Mouse (Mus musculus) liver, embryonic 16.5 days (tissue): Measurements from ENCODE around the gene Btbd8. TPM values are rescaled to one million over a fixed set of nuclear protein-coding genes. Genes with fewer than 3 reads are reported as not detected.

Source experiments
- ATAC-seq: fragments of 200-750 bp; cut with Nextera tagmentation; 2 replicates; pipeline ENCODE4 v1.8.0; 2017; ENCODE audit warnings: low read depth, mild to moderate bottlenecking, moderate number of reproducible peaks, moderate library complexity
- H3K27ac ChIP-seq: fragments of 300-500 bp; sonication (generic); 2 replicates; pipeline ENCODE4 v1.5.1; 2014; ENCODE audit warnings: mild to moderate bottlenecking, low read length
- H3K27me3 ChIP-seq: fragments of 300-500 bp; sonication (generic); 2 replicates; pipeline ENCODE4 v1.6.1; 2014; ENCODE audit warnings: low read depth, low read length, mixed read lengths; ENCODE audit not compliant: control insufficient read depth, insufficient read depth
- H3K36me3 ChIP-seq: fragments of 300-500 bp; sonication (generic); 2 replicates; pipeline ENCODE4 v1.6.1; 2014; ENCODE audit warnings: mild to moderate bottlenecking; ENCODE audit not compliant: control insufficient read depth, insufficient read depth
- H3K4me1 ChIP-seq: fragments of 300-500 bp; sonication (generic); 2 replicates; pipeline ENCODE4 v1.6.1; 2014; ENCODE audit warnings: low read depth, low read length, mixed read lengths; ENCODE audit not compliant: control insufficient read depth
- H3K4me2 ChIP-seq: fragments of 300-500 bp; sonication (generic); 2 replicates; pipeline ENCODE4 v1.6.1; 2014; ENCODE audit warnings: low read depth, low read length, mixed read lengths
- H3K4me3 ChIP-seq: fragments of 300-500 bp; sonication (generic); 2 replicates; pipeline ENCODE4 v1.5.1; 2014; ENCODE audit warnings: low read depth, mild to moderate bottlenecking, low read length
- H3K9ac ChIP-seq: fragments of 300-500 bp; sonication (generic); 2 replicates; pipeline ENCODE4 v1.6.1; 2014; ENCODE audit warnings: low read depth, low read length
- H3K9me3 ChIP-seq: fragments of 300-500 bp; sonication (generic); replicated peaks from 2 replicates; pipeline ENCODE4 v1.6.1; 2016; ENCODE audit warnings: low read length; ENCODE audit not compliant: control insufficient read depth
- WGBS: fragments of 180-500 bp; shearing (Covaris S2); extraction: QIAGEN DNeasy Blood & Tissue Kit; methylation state at CpG from one replicate; pipeline ENCODE4 v1.1.7; 2014; ENCODE audit not compliant: insufficient replicate concordance; 5-methylcytosine and 5-hydroxymethylcytosine counted together
- polyA plus RNA-seq: library from polyadenylated mRNA; unstranded; fragments of >200 nt; fragmentation: Nextera tagmentation; extraction: Ambion mirVana; gene quantifications from 2 replicates; pipeline ENCODE4 v1.2.1, GENCODE M21; 2015

Gene Btbd8
- polyA plus RNA-seq, 1 experiment from 2014 or later, result 0.99 TPM

GRCm38 (mm10) chr5:107411326-107411725 lies 26.5 kb upstream of the Btbd8 start:
- no peak overlapping the region for H3K9ac ChIP-seq
- 75% methylated on average over 4 of the region's 4 CpGs for WGBS
- peaks cover 2% of the 10 kb centered on the region; the same call in 1 of the 2 replicates for H3K27me3 ChIP-seq
- H3K4me2 ChIP-seq, result no peak overlapping the region
- no peaks in the 10 kb centered on the region for H3K4me1 ChIP-seq
- H3K36me3 ChIP-seq, result no peaks in the 10 kb centered on the region
- no peak overlapping the region for H3K27ac ChIP-seq
- H3K9me3 ChIP-seq, result no peaks in the 10 kb centered on the region
- H3K4me3 ChIP-seq, result no peak overlapping the region
- no peak for ATAC-seq

- ATAC-seq, result no peak
- WGBS, result 63% methylated on average over 2 of the region's 2 CpGs
Measured at GRCm38 (mm10) chr5:107412285-107412684, 25.5 kb upstream of the Btbd8 start.

GRCm38 (mm10) chr5:107415098-107415497 lies 22.7 kb upstream of the Btbd8 start:
- ATAC-seq, result no peak
- no peak overlapping the region for H3K27ac ChIP-seq
- WGBS, result 58% methylated on average over 2 of the region's 2 CpGs

More at GRCm38 (mm10) chr5:107412285-107412684, 25.5 kb upstream of the Btbd8 start:
- peaks cover under 1% of the 10 kb centered on the region; the same call in 1 of the 2 replicates for H3K27me3 ChIP-seq
- no peak overlapping the region for H3K4me3 ChIP-seq
- H3K9me3 ChIP-seq, result no peaks in the 10 kb centered on the region
- no peaks in the 10 kb centered on the region for H3K4me1 ChIP-seq
- H3K4me2 ChIP-seq, result no peak overlapping the region
- H3K36me3 ChIP-seq, result no peaks in the 10 kb centered on the region
- H3K9ac ChIP-seq, result no peak overlapping the region
- no peak overlapping the region for H3K27ac ChIP-seq

GRCm38 (mm10) chr5:107421676-107422075 lies 16.1 kb upstream of the Btbd8 start:
- Histone ChIP-seq H3K27me3 (no peaks in the 10 kb centered on the region), H3K9ac (no peak overlapping the region), H3K4me1 (no peaks in the 10 kb centered on the region), H3K4me3 (no peak overlapping the region), H3K4me2 (no peak overlapping the region), H3K36me3 (no peaks in the 10 kb centered on the region), H3K9me3 (no peaks in the 10 kb centered on the region), H3K27ac (no peak overlapping the region)
- no peak for ATAC-seq
- 31% methylated on average over 1 of the region's 1 CpGs for WGBS

More at GRCm38 (mm10) chr5:107415098-107415497, 22.7 kb upstream of the Btbd8 start:
- no peaks in the 10 kb centered on the region for H3K9me3 ChIP-seq
- H3K27me3 ChIP-seq, result no peaks in the 10 kb centered on the region
- H3K4me3 ChIP-seq, result no peak overlapping the region
- no peaks in the 10 kb centered on the region for H3K36me3 ChIP-seq
- H3K9ac ChIP-seq, result no peak overlapping the region
- no peaks in the 10 kb centered on the region for H3K4me1 ChIP-seq
- no peak overlapping the region for H3K4me2 ChIP-seq

GRCm38 (mm10) chr5:107431249-107431648 lies 6.5 kb upstream of the Btbd8 start, which contains the start of gene Lpcat2b:
Lpcat2b (plus strand) TSS chr5:107431549.
- no peak for ATAC-seq

GRCm38 (mm10) chr5:107434001-107434400 lies 3.8 kb upstream of the Btbd8 start:
- Histone ChIP-seq H3K4me2 (no peak overlapping the region), H3K9ac (no peak overlapping the region), H3K27ac (no peak overlapping the region), H3K36me3 (no peaks in the 10 kb centered on the region), H3K4me1 (peaks cover 20% of the 10 kb centered on the region), H3K27me3 (no peaks in the 10 kb centered on the region; the same call in 1 of the 2 replicates), H3K9me3 (no peaks in the 10 kb centered on the region), H3K4me3 (no peak overlapping the region)
- 65% methylated on average over 5 of the region's 5 CpGs for WGBS
- no peak for ATAC-seq

More at GRCm38 (mm10) chr5:107431249-107431648, 6.5 kb upstream of the Btbd8 start, which contains the start of gene Lpcat2b:
- H3K9ac ChIP-seq, result no peak within 1 kb of the TSS
- H3K4me2 ChIP-seq, result no peak within 1 kb of the TSS
- H3K27me3 ChIP-seq, result no peaks in the 10 kb centered on the region; the same call in 1 of the 2 replicates
- 48% methylated on average over 3 of the region's 3 CpGs for WGBS
- no peaks in the 10 kb centered on the region for H3K9me3 ChIP-seq
- H3K4me1 ChIP-seq, result 0 out of 2 replicates have a peak, but pooled peaks cover 2% of the 10 kb centered on the region
- no peaks in the 10 kb centered on the region for H3K36me3 ChIP-seq
- H3K4me3 ChIP-seq, result no peak within 1 kb of the TSS
- H3K27ac ChIP-seq, result no peak within 1 kb of the TSS

GRCm38 (mm10) chr5:107436185-107436584 lies 1.6 kb upstream of the Btbd8 start:
- Histone ChIP-seq H3K4me1 (peaks cover 23% of the 10 kb centered on the region), H3K27ac (peak overlapping the region; percentile 0; the same call in 1 of the 2 replicates), H3K9ac (no peak overlapping the region), H3K4me2 (no peak overlapping the region), H3K9me3 (no peaks in the 10 kb centered on the region), H3K36me3 (no peaks in the 10 kb centered on the region), H3K4me3 (no peak overlapping the region), H3K27me3 (no peaks in the 10 kb centered on the region; the same call in 1 of the 2 replicates)
- ATAC-seq, result no peak
- WGBS, result 62% methylated on average over 6 of the region's 6 CpGs

- WGBS, result 53% methylated on average over 6 of the region's 6 CpGs
- no peak overlapping the region for H3K4me3 ChIP-seq
- H3K9ac ChIP-seq, result no peak overlapping the region
- peak overlapping the region; percentile 79 for H3K27ac ChIP-seq
- peak; percentile 15; the same call in 1 of the 2 replicates for ATAC-seq
- H3K36me3 ChIP-seq, result no peaks in the 10 kb centered on the region
- H3K9me3 ChIP-seq, result no peaks in the 10 kb centered on the region
- peak overlapping the region; percentile 85; the same call in 1 of the 2 replicates for H3K4me2 ChIP-seq
- H3K4me1 ChIP-seq, result peaks cover 23% of the 10 kb centered on the region
- H3K27me3 ChIP-seq, result no peaks in the 10 kb centered on the region; the same call in 1 of the 2 replicates
Measured at GRCm38 (mm10) chr5:107436587-107437209, 1.1 kb upstream of the Btbd8 start.

- Histone ChIP-seq H3K27ac (peak overlapping the region; percentile 89), H3K9ac (peak overlapping the region; percentile 95), H3K4me1 (peaks cover 23% of the 10 kb centered on the region), H3K4me2 (peak overlapping the region; percentile 85), H3K36me3 (no peaks in the 10 kb centered on the region), H3K9me3 (no peaks in the 10 kb centered on the region), H3K27me3 (no peaks in the 10 kb centered on the region), H3K4me3 (peak overlapping the region; percentile 91)
- 22% methylated on average over 7 of the region's 7 CpGs for WGBS
- no peak for ATAC-seq
Measured at GRCm38 (mm10) chr5:107438353-107438752, 556 bp downstream of the Btbd8 start.
